Mouse (Mus musculus) erythroblast, embryonic 14.5 days (primary cell): ENCODE results near the gene Syngr3.

Experiments used
- GATA1 ChIP-seq: IDR thresholded peaks from 2 replicates; pipeline ENCODE4 v1.6.1; 2012; ENCODE audit warnings: low read length, inconsistent platforms, mixed read lengths
- TAL1 ChIP-seq: IDR thresholded peaks from 3 replicates; pipeline ENCODE4 v1.6.1; 2012; ENCODE audit warnings: low read length, inconsistent platforms, mixed read lengths

DNA sequence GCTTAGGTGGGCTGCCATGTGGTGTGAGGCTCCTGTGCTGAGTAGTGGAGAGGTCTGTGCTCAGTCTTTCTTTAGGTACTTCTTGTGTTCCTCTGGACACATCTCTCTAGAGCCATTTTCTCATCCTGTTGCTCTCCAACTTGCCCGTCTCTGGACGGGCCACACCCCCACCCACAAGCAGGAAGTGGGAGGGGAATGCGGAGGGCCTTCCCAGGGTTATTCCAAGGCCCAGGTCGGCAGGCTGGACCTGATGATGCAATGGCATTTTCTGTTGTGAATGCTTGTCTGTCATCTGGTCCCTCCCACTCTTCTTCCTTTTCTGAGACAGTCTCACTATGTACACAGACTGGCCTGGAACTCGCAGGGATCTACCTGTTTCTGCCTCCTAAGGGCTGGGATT lies 17.6 kb downstream of the Syngr3 start:
- TF ChIP-seq TAL1 (no peak), GATA1 (no peak)
